Mouse (Mus musculus) layer of hippocampus, postnatal 36 days (tissue): Measurements from ENCODE around the gene Cplx3. TPM values are rescaled to one million over a fixed set of nuclear protein-coding genes. Genes with fewer than 3 reads are reported as not detected.

Source experiments
- DNase-seq, 2 experiments: peaks; one replicate each; pipeline ENCODE4 v3.0.0; 2022
- total RNA-seq, 2 experiments: library from RNA; stranded (reverse); gene quantifications; 2 replicates each; pipeline ENCODE4 v1.2.3; 2021

Gene Cplx3
- 1 to 10 TPM; 3.6 to 3.7 TPM for total RNA-seq

- DNase-seq, result no peak
These were observed at the start of gene Cplx3 for GRCm38 (mm10) chr9:57606139-57606851. Gene Cplx3 (minus strand): TSS chr9:57606281.

GRCm38 (mm10) chr9:57655749-57656148 is 49.7 kb upstream of the Cplx3 start:
- peak; percentile 92 to 94 for DNase-seq

GRCm38 (mm10) chr9:57654966-57655365 is 48.9 kb upstream of the Cplx3 start:
- DNase-seq, result no peak

DNA sequence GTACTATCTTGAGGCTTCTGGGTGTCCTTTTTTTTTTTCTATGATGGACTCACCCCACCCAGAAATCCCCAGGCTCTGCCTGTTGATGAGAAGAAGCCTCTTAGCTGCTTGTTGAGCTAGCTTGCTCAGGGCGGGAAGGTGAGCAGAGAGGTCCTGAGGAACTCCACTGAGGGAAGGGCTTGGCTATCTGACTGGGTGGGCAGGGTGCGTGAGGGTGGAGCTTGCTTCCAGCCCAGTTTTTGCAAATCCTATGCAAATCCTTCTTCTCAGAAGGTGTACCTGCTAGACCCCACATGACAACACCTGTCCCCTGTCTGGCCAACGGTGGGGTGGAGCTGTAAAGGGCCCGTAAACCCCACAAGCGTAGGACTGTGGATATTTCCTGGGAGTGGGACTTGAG is 47.2 kb upstream of the Cplx3 start, which contains the start of gene Csk:
Csk (minus strand) TSS at position 349 of the 400 bp plus-strand sequence.
- no peak for DNase-seq

- no peak for DNase-seq
These were observed 46.8 kb upstream of the Cplx3 start for GRCm38 (mm10) chr9:57652855-57653254.

- DNase-seq, result no peak
These were observed 46.3 kb upstream of the Cplx3 start for GRCm38 (mm10) chr9:57652351-57652750.

GRCm38 (mm10) chr9:57650786-57651311 is 44.8 kb upstream of the Cplx3 start:
- no peak for DNase-seq

DNA sequence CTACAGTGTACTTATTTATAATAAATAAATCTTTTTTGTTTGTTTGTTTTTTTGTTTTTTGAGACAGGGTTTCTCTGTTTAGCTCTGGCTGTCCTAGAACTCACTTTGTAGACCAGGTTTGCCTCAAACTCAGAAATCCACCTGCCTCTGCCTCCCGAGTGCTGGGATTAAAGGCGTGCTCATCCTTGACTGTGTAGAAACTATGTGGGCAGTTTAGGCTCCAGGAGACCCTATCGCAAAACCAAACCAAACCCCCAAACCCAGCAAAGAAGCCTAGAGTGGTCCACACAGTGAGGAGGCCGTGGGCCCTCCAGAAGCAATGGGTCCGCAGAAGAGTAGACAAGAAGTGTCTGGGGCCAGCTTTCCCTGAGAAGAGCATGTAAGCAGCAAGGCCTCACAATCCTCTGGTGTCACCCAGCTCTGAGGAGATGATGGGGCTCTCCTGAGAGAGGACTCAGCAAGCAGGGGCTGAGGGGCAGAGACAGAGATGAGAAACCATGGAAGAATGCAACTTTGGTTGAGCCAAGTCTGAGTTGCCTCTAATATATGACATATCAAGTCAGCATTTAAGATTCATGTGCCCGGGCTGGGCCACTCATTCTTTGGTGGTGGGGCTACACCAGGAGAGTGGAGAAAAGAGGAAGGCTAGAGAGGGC is 44.2 kb upstream of the Cplx3 start:
- no peak for DNase-seq

GRCm38 (mm10) chr9:57647286-57648108 is 41.4 kb upstream of the Cplx3 start:
- no peak for DNase-seq

DNA sequence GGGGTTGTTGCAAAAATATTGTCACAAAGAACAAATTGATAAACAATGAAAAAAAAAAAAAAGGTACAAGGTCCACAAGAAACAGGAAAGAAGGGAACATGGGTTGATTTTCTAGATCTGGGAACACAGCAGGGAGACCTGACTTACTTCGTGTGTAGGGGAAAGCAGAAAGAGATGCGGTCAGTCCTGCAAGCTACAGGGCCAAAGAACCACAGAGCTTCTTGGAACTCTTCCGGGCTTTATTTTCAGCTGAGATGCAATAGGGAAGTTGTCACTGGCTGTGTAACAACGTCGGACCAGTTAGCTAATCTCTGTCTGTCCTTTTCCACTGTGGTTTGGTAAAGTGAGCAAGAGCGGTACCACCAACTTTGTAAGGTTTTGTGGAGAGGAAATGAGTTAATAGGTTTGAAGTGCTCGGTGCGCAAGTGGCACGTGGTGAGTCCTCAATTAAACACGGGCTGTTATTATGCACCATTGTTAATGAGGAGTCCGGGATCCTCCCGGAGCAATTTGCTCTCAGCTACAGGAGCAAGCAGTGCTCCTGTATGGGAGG is 40.5 kb upstream of the Cplx3 start:
- DNase-seq, result no peak

- DNase-seq, result peak; percentile 89 to 91
These were observed 39.1 kb upstream of the Cplx3 start for GRCm38 (mm10) chr9:57644944-57645893.

GRCm38 (mm10) chr9:57644442-57644943 is 38.4 kb upstream of the Cplx3 start:
- DNase-seq, result no peak

DNA sequence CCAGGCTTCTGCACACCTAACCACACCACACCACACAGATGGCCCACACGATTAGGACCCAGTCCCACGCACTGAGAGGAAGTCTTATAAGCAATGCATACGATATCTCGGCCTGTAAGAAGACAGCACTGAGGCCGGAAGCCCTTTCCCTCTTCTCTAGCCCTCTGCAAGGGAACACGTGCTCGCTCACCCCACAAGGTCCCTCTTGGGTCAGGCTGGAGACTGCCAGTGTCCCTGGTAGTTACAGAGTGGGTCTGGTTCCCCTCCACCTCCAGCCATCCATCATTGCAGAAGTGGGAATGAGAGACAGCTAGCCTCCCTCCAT is 37.7 kb upstream of the Cplx3 start:
- DNase-seq, result no peak

- DNase-seq, result no peak
These were observed 37.2 kb upstream of the Cplx3 start for GRCm38 (mm10) chr9:57643169-57643855.

DNA sequence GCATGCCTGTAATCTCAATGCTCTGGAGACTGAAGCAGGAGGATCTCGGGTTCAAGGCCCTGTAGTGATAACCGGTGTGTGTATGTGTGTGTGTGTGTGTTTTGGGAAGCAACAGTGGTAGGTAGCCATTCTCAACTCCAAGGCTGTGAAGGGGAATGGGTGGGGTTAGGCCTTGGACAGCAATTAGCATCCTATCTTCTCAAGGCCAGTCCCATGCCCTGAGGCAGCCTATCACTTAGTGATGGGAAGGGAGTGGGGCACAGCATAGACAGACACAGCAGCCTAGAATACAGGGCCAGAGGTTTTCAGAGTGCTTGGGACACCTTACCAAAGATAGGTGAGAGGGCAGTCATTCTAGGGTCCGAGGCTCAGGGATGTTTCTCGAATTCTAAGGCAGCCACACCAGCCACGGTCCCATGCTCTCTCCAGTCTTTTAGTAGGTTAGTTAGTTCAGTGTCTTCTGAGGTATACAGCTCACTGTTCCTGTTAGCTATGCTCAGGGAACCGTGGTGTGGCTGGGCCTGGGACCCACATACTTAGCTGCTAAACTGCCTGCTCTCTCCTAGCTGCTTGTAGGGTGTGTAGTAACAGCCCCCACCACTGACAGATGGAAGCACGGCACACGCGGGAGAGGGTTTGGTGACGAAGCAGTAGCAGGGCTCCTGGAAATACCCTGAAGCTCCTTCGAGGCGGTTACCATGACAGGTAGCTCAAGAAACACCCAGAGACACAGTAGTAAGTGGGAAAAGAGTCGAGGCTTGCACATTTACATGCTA is 35.9 kb upstream of the Cplx3 start:
- DNase-seq, result no peak

DNA sequence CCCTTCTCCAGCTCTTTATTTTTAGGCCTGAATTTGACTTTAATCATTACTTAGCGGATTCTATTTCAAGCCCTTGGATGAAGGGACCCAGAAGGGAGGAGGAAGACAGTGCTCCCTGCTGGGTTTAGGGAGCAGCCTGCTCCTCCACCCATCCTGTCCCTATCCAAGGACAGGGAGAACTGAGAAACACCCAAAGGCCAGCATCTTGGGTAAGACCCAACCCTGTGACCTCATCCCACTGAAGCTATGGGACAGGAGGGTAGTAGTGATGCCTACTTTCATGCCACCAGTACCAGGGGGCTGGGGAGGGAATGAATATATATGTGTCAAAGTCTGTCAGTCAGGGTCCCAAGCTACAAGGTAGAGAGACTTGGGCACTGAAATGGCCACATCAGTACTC is 34.9 kb upstream of the Cplx3 start:
- no peak for DNase-seq

DNA sequence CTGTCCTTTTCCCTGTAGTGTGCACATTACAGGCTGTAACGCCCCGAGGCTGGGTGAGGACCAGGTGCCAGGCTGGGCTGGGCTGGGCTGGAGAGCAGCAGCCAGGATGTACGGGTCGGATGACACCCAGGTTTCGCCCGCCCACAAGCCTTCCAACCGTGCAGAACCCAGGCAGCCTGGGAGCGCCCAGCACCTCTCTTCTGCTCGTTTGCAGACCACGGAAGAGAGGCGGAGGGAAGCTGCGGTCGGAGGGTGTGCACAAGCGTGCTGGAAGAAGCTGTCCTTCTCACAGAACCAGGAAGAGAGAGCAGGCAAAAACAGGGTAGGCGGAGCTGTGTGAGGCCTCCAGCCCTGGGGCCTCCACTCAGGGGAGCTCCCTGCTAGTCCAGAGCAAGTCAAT is 34.3 kb upstream of the Cplx3 start:
- no peak for DNase-seq

- no peak for DNase-seq
These were observed 33.7 kb upstream of the Cplx3 start for GRCm38 (mm10) chr9:57639661-57640328.
